Mouse (Mus musculus) forebrain, embryonic 14.5 days (tissue): ENCODE data around the gene H2afj. TPM values are rescaled to one million over a fixed set of nuclear protein-coding genes. Genes with fewer than 3 reads are reported as not detected.
"Not testable (repeated sequence)": the region's sequence is repeated elsewhere in the genome, so short reads cannot be mapped to it uniquely, and the experiment has no call there.

Experiments
- ATAC-seq: fragments of 200-750 bp; cut with Nextera tagmentation; 2 replicates; pipeline ENCODE4 v1.8.0; 2017; ENCODE audit warnings: mild to moderate bottlenecking, moderate library complexity
- DNase-seq: peaks from one replicate; pipeline ENCODE4 v3.0.0-alpha.2; 2015; ENCODE audit warnings: low spot score
- H3K27ac ChIP-seq: fragments of 300-500 bp; sonication (generic); 2 replicates; pipeline ENCODE4 v1.5.1; 2014; ENCODE audit warnings: low read depth, mild to moderate bottlenecking, control low read depth, low read length, moderate library complexity
- H3K27me3 ChIP-seq: fragments of 300-500 bp; sonication (generic); replicated peaks from 2 replicates; pipeline ENCODE4 v1.6.1; 2014; ENCODE audit warnings: low read length, control low read depth, mixed read lengths; ENCODE audit not compliant: control insufficient read depth, insufficient read depth
- H3K36me3 ChIP-seq: fragments of 300-500 bp; sonication (generic); 2 replicates; pipeline ENCODE4 v1.6.1; 2014; ENCODE audit warnings: low read length, control low read depth; ENCODE audit not compliant: control insufficient read depth, insufficient read depth
- H3K4me1 ChIP-seq: fragments of 300-500 bp; sonication (generic); 2 replicates; pipeline ENCODE4 v1.6.1; 2014; ENCODE audit warnings: antibody characterized with exemption, low read length, control low read depth; ENCODE audit not compliant: control insufficient read depth, insufficient read depth
- H3K4me2 ChIP-seq: fragments of 300-500 bp; sonication (generic); 2 replicates; pipeline ENCODE4 v1.6.1; 2014; ENCODE audit warnings: mild to moderate bottlenecking, control low read depth, low read length
- H3K4me3 ChIP-seq: fragments of 300-500 bp; sonication (generic); 2 replicates; pipeline ENCODE4 v1.5.1; 2014; ENCODE audit warnings: low read depth, low read length, control low read depth
- H3K9ac ChIP-seq: fragments of 300-500 bp; sonication (generic); 2 replicates; pipeline ENCODE4 v1.6.1; 2014; ENCODE audit warnings: mild to moderate bottlenecking, low read length, control low read depth, moderate library complexity
- H3K9me3 ChIP-seq: fragments of 300-500 bp; sonication (generic); replicated peaks from 2 replicates; pipeline ENCODE4 v1.6.1; 2016; ENCODE audit warnings: low read length, control low read depth, mixed read lengths; ENCODE audit not compliant: control insufficient read depth
- WGBS: fragments of 180-500 bp; shearing (Covaris S2); extraction: QIAGEN DNeasy Blood & Tissue Kit; methylation state at CpG from one replicate; pipeline ENCODE4 v1.1.7; 2014; 5-methylcytosine and 5-hydroxymethylcytosine counted together
- polyA plus RNA-seq: library from polyadenylated mRNA; unstranded; fragments of >200 nt; fragmentation: Nextera tagmentation; extraction: Ambion mirVana; gene quantifications from 2 replicates; pipeline ENCODE4 v1.2.1, GENCODE M21; 2014

Gene H2afj
- polyA plus RNA-seq, 1 experiment from 2014 or later: 108 TPM

DNA sequence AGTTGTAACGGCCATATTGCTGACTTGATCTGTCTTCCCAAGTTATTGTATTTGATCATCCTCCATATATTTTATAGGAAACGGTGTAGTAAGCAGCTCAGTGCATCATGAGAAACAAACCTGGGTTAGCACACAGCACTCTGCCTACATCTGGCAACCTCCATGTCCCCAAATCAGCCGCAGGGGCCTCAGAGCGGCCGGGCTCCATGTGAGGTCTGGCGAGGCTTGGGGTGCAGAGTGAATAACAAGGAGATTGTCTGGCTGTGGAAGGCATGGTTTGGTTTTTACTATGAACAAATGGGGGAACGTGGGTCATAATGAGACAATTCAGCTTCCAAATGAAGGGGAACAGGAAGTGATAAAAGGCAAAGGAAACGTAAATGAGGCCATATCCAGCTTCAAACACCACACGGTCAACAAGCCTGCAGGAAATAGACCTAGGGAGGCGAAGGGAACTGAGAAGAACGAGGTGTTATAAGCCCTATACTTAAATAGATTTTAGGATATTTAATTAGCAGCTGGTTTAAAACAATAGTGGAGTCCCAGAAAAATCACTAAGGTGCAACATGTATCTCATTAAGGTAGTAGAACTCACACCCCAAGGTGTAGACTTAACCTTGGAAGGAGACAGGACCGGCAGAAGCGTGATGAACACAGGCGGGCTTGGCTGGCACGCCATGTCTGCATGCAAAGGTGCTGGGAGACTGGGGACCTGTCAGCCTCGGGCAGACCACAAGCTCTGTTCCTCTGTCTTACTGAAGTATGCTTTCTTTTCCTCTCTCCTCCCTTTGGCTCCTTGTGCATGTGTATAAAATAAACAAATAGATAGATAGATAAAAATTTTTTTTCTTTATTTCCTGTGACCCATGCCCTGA, 14.9 kb upstream of the H2afj start:
- ATAC-seq (no peak), DNase-seq (no peak)
- Histone ChIP-seq H3K9me3 (no peaks in the 10 kb centered on the region), H3K36me3 (no peaks in the 10 kb centered on the region), H3K27me3 (no peaks in the 10 kb centered on the region), H3K4me3 (peak overlapping the region; percentile 32), H3K9ac (peak overlapping the region; percentile 51; the same call in 1 of the 2 replicates), H3K4me2 (peak overlapping the region; percentile 66), H3K4me1 (peaks cover 3% of the 10 kb centered on the region; the same call in 1 of the 2 replicates), H3K27ac (no peak overlapping the region)
- 23% methylated on average over 16 of the region's 16 CpGs for WGBS

DNA sequence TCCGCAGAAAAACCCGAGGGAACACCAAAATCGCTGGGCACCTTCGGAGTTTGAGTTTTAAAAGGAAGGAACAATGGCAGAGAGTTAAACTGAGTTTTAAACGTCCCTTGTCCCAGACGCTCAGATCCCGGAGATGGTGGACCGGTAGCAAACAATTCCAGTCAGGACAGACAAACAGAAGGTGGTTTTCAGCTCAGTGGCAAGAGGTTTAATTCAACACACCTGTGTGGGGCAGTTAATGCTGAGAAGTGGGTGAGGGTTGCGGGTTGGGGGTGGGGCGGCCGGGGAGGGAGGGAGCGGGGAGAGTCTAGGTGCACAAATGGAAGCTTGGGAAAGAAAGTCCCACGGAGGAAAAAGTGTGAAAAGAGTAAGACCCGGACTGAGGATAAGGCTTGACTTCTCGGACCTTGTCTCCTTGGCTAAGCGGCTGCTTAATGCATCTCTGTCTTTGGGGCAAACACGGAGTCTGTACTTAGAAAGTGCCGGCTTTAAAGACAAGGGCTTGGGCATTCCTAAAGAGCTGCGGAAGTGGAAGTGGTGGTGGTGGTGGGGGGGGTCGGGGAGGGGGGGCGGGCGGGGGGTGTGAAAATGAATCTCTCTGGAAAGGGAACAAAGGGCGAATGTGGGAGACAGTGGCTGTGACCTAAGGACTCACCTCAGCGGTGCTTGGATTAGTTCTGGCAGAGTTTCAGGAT, 14.1 kb upstream of the H2afj start:
- Histone ChIP-seq H3K4me1 (peaks cover 3% of the 10 kb centered on the region; the same call in 1 of the 2 replicates), H3K27me3 (no peaks in the 10 kb centered on the region), H3K9ac (peak overlapping the region; percentile 51), H3K27ac (no peak overlapping the region), H3K4me2 (peak overlapping the region; percentile 66), H3K4me3 (peak overlapping the region; percentile 32), H3K36me3 (no peaks in the 10 kb centered on the region), H3K9me3 (no peaks in the 10 kb centered on the region)
- peak; percentile 18 for DNase-seq
- WGBS: 2% methylated on average over 24 of the region's 24 CpGs
- peak; percentile 29; the same call in 1 of the 2 replicates for ATAC-seq

DNA sequence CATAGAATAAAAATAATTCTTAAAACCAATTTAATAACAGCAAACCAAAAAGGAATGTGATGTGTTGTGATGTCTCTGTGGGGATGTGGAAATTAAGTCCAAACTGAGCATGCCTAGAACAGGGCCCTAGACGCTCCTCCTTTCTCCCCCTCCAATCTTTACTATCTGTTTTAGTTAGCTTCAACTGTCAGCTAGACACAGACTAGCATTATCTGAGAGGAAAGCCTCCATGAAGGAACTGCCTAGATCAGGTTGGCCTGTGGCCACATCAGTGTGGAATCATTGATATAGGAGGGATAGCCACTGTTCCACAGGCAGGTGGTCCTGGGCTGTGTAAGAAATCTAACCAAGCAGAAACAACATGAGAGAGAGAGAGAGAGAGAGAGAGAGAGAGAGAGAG, 12.9 kb upstream of the H2afj start:
- no peaks in the 10 kb centered on the region for H3K36me3 ChIP-seq
- H3K9me3 ChIP-seq: no peaks in the 10 kb centered on the region
- H3K4me1 ChIP-seq: peaks cover 3% of the 10 kb centered on the region; the same call in 1 of the 2 replicates
- 0 out of 2 replicates have a peak, but pooled peaks have one; percentile 12 for ATAC-seq
- H3K4me2 ChIP-seq: no peak overlapping the region
- H3K4me3 ChIP-seq: no peak overlapping the region
- WGBS: 64% methylated on average over 1 of the region's 1 CpGs
- no peaks in the 10 kb centered on the region for H3K27me3 ChIP-seq
- H3K27ac ChIP-seq: no peak overlapping the region
- DNase-seq: no peak
- H3K9ac ChIP-seq: no peak overlapping the region

DNA sequence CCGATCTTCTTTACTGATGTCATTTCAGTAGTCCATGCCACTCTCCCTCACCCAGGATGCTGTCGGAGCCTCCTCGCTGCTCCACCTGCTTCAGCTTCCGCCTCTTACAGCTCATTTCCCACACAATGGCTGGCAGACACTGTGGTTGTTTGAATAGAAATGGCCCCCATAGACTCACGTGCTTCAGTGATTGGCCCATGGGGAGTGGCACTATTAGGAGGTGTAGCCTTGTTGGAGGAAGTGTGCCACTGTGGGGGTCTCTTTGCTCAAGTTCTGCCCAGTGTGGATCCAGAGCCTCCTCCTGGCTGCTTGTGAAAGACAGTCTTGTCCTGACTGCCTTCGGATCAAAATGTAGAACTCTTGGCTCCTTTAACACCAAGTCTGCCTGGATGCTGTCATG, 12.2 kb upstream of the H2afj start:
- Histone ChIP-seq H3K9me3 (no peaks in the 10 kb centered on the region), H3K4me1 (peaks cover 3% of the 10 kb centered on the region; the same call in 1 of the 2 replicates), H3K27ac (no peak overlapping the region), H3K4me3 (no peak overlapping the region), H3K36me3 (no peaks in the 10 kb centered on the region), H3K27me3 (no peaks in the 10 kb centered on the region), H3K9ac (no peak overlapping the region), H3K4me2 (no peak overlapping the region)
- DNase-seq (no peak), ATAC-seq (no peak)
- WGBS: 49% methylated on average over 6 of the region's 6 CpGs

DNA sequence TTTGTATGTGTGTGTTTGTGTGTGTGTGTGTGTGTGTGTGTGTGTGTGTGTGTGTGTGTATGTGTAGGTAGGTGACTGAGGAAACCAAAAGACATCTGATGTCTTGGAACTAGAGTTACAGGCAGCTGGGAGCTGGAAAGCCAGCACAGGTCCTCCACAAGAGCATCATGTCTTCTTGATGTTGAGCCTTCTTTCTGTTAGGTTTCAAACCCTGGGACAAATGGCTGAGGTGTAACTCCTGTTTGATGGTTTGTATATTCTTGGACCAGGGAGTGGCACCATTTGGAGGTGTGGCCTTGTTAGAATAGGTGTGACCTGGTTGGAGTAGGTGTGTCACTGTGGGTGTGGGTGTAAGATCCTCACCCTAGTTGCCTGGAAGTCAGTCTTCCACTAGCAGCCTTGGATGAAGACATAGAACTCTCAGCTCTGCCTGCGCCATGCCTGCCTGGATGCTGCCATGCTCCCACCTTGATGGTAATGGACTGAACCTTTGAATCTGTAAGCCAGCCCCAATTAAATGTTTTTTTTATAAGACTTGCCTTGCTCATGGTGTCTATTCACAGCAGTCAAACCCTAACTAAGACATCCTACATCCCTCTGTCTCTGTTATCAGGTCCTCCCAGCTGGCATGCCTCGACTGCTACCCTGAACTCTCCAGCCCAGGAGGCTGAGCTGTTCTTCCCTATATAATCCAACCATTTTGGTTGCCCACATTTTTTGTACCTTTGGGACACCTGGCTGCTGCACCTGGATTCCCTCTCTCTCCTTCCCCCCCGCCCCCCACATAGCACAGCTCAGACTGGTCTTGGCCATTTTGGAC, 10.0 kb upstream of the H2afj start:
- H3K27ac ChIP-seq, H3K4me2 ChIP-seq, H3K27me3 ChIP-seq, ATAC-seq, H3K4me1 ChIP-seq, H3K36me3 ChIP-seq, DNase-seq, H3K4me3 ChIP-seq, H3K9me3 ChIP-seq, H3K9ac ChIP-seq: not testable (repeated sequence)
- 88% methylated on average over 3 of the region's 3 CpGs for WGBS

DNA sequence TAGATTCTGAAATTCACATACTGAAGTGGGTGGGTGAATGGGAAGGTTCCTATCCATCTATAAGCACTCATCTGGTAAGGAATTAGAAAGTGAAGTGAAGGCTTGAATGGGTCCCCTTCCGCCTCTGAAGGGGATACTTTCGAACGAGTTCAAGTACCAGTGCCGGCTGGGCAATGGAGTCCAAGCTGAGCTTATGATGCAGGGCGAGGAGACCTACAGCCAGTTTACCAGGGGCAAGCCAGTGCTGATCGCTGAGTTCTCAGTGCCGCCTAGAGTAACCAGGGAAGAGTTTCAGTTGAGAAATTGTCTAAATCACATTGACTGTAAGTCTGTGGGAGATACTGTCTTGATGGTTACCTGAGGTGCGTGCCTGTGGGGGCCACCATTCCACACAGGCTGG, 7.3 kb upstream of the H2afj start:
- Histone ChIP-seq H3K27me3 (no peaks in the 10 kb centered on the region), H3K9me3 (no peaks in the 10 kb centered on the region), H3K36me3 (no peaks in the 10 kb centered on the region), H3K27ac (no peak overlapping the region), H3K4me3 (no peak overlapping the region), H3K9ac (no peak overlapping the region), H3K4me1 (peaks cover 6% of the 10 kb centered on the region), H3K4me2 (no peak overlapping the region)
- DNase-seq: no peak
- WGBS: 90% methylated on average over 8 of the region's 8 CpGs
- no peak for ATAC-seq

DNA sequence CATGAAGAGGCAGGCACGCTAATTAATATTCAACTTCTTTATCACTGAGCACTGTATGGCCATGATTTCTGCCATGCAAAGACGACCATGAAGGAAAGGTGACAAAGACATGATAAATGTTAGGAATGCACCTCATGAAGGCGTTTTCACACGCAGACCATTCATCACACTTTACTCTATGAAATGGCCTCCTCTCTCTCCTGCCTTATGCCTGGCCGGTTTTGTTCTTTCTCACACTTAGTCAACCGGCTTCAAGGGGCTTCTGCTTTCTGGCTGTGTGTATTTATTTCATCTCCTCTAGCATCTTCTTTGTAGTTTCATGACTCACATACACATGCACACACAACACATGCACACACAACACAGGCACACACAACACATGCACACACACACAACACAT, 6.8 kb upstream of the H2afj start:
- no peak for DNase-seq
- no peaks in the 10 kb centered on the region for H3K9me3 ChIP-seq
- WGBS: 90% methylated on average over 6 of the region's 6 CpGs

DNA sequence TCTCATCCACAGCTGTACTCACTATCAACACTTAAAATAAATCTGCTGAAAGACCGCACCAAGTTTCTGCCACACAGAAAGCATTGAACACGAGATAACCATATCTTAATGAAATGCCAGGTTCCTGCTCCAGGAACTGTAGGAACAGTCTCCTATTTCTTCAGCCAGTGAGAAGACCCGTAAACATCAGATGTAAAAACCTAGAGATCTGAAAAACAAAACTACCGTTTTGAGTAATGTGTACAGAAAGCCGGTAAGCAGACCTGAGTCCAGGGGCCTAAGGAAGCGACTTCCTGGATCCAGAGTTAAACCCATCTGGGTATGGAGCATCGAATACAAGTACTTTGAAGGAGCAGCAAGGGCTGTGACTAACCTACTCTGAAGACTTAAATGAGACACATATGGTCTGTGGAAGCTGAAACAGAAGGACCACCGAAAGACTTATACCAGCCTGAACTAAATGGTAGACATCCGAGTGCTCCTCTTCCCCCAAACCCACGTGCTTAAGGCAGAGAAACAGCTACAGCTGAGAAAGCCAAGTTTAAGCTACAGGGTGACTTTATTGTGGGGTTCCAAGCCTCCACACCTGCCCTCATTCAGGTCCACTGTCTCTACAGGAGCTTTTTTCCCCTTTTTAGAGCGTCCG, 4.8 kb upstream of the H2afj start:
- no peaks in the 10 kb centered on the region for H3K27me3 ChIP-seq
- H3K4me3 ChIP-seq: peak overlapping the region; percentile 71
- no peaks in the 10 kb centered on the region for H3K36me3 ChIP-seq
- H3K27ac ChIP-seq: peak overlapping the region; percentile 98
- 21% methylated on average over 12 of the region's 12 CpGs for WGBS
- H3K4me2 ChIP-seq: peak overlapping the region; percentile 56
- DNase-seq: no peak
- peaks cover 6% of the 10 kb centered on the region for H3K4me1 ChIP-seq
- ATAC-seq: no peak; the same call in 1 of the 2 replicates
- peak overlapping the region; percentile 90 for H3K9ac ChIP-seq
- no peaks in the 10 kb centered on the region for H3K9me3 ChIP-seq

More for the DNA sequence above, 6.8 kb upstream of the H2afj start:
- no peak for ATAC-seq
- H3K27ac ChIP-seq: no peak overlapping the region
- no peaks in the 10 kb centered on the region for H3K27me3 ChIP-seq
- no peak overlapping the region for H3K4me2 ChIP-seq
- no peak overlapping the region for H3K9ac ChIP-seq
- peaks cover 6% of the 10 kb centered on the region for H3K4me1 ChIP-seq
- no peaks in the 10 kb centered on the region for H3K36me3 ChIP-seq
- H3K4me3 ChIP-seq: no peak overlapping the region
